Mouse (Mus musculus): ENCODE results near the gene Slc37a2.

- no peak for TF ChIP-seq CTCF (IDR thresholded peaks at IDR 0.05; ENCODE audit: extremely low read depth, insufficient read length, insufficient replicate concordance, low read depth, low read length)
- TF ChIP-seq POLR2A (IDR thresholded peaks at IDR 0.05; ENCODE audit: low read depth, low read length) = no peak
Observed at GRCm38 (mm10) chr9:37245810-37246209, 9.7 kb downstream of the Slc37a2 start.

Data from small intestine, adult 2 months (tissue).